Mouse (Mus musculus): ENCODE measurements around the gene Irf2bpl. TPM values are rescaled to one million over a fixed set of nuclear protein-coding genes. Genes with fewer than 3 reads are reported as not detected.

Gene Irf2bpl
- total and polyA plus RNA-seq, 3 experiments, result 20.1 to 36.9 (median 32.6) TPM

DNA sequence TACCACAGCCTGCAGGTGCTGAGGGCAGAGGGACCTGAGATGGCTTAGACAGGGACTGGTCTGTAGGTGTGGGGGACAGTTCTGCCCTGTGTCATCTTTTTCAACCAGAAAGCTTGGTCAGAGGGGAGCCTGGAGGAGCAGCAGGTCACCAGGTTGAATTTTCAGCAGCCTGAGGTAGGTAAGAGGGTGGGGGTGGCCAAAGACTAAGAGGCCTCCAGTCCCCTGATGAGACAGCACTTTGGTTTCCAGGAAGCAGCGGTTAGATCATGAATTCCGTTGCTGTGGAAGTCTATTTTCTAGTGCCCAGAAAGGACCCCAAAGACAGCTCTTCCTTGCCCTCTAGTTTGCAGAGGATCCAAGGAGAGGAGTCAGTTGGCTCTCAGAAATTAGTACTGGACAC is 29.8 kb upstream of the Irf2bpl start:
- no peak for TF ChIP-seq CTCF (IDR thresholded peaks at IDR 0.05)
- TF ChIP-seq EP300 (IDR thresholded peaks at IDR 0.05; ENCODE audit: insufficient read depth, low read depth, low read length), result no peak
- no peak for TF ChIP-seq POLR2A (IDR thresholded peaks at IDR 0.05; ENCODE audit: insufficient read depth, low read depth, low read length)
- H3K9ac ChIP-seq (ENCODE audit: low read depth, low read length), result no peak overlapping the region
- no peaks in the 10 kb centered on the region for H3K79me2 ChIP-seq (replicated peaks; ENCODE audit: control insufficient read depth, insufficient read depth, low read length)
- peak overlapping the region; percentile 58 for H3K27ac ChIP-seq
- WGBS, result 40% methylated on average over 2 of the region's 2 CpGs
- no peak for DNase-seq
- no peaks in the 10 kb centered on the region for H3K27me3 ChIP-seq (ENCODE audit: control insufficient read depth, insufficient read depth, low read length)
- no peak overlapping the region for H3K4me3 ChIP-seq
- intact Hi-C loops (cut with DNase I), result no loop called here
- peaks cover 16% of the 10 kb centered on the region for H3K4me1 ChIP-seq (ENCODE audit: control insufficient read depth, insufficient read depth, low read length)
- no peaks in the 10 kb centered on the region for H3K36me3 ChIP-seq (ENCODE audit: control insufficient read depth, insufficient read depth, low read length)

DNA sequence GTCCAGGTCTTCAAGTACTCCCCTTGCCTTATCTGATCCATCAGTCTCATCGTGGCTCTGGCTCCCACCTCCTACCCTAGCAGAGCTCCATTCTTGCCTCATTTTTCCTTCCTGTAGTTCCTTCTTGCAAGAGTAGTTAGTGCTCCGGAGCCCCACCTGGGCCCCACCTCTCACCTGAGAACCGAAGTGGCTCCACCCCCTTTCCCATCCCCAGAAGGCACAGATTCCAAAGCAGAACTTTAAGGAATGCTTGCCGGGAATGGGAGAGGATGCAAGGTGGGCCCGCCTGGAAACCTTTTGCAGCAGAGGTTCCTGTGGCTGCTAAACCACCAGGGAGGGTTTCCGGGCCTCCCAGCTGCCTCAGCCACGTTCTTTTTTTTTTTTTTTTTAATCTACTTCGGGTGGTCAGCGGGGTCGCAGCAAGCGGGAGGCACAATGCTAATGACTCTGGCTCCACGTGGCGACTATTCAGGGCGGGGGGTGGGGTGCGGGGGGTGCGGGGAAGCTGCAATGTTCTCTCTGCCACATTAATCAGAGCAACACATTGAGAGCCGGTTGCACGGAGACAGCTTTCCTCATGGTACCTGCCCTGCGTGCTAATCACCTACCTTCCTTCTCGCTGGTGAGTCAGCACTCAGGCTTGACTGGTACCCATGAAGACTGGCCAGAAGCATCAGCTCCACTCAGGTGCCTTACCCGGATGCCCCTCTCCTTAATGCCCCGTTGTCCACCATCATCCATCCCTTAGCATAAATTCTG is 27.9 kb upstream of the Irf2bpl start:
- no peaks in the 10 kb centered on the region for H3K36me3 ChIP-seq (ENCODE audit: control insufficient read depth, insufficient read depth, low read length)
- intact Hi-C loops (cut with DNase I), result no loop called here
- no peak for DNase-seq
- no peaks in the 10 kb centered on the region for H3K27me3 ChIP-seq (ENCODE audit: control insufficient read depth, insufficient read depth, low read length)
- 21% methylated on average over 22 of the region's 22 CpGs for WGBS
- no peak overlapping the region for H3K4me3 ChIP-seq
- H3K4me1 ChIP-seq (ENCODE audit: control insufficient read depth, insufficient read depth, low read length), result peaks cover 7% of the 10 kb centered on the region
- no peak overlapping the region for H3K9ac ChIP-seq (ENCODE audit: low read depth, low read length)
- TF ChIP-seq CTCF (IDR thresholded peaks at IDR 0.05) (no peak), POLR2A (IDR thresholded peaks at IDR 0.05; ENCODE audit: insufficient read depth, low read depth, low read length) (no peak), EP300 (IDR thresholded peaks at IDR 0.05; ENCODE audit: insufficient read depth, low read depth, low read length) (no peak)
- no peak overlapping the region for H3K27ac ChIP-seq
- no peaks in the 10 kb centered on the region for H3K79me2 ChIP-seq (replicated peaks; ENCODE audit: control insufficient read depth, insufficient read depth, low read length)

DNA sequence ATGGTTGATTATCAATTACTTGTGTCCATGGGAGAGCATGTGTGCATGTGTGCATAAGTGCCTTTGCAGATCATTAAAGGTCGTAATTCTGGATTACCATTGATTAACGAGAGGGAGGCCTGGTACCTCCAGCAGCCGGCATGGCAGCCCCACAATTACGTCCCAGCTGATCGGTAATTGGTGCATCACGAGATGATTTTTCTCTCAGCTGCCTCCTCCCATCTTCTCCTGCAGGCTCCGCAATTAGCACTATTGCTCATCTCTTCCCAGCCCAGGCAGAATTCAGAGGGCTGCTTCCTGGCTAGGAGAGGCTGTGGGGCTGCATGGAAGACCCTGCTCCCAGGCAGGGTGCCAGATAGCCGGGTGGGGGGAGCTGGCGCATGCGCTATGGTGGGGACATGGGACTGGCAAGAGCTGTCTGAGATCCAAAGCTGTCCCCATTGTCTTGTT is 26.9 kb upstream of the Irf2bpl start:
- Histone ChIP-seq H3K27ac (no peak overlapping the region), H3K4me3 (no peak overlapping the region), H3K9ac (ENCODE audit: low read depth, low read length) (no peak overlapping the region), H3K36me3 (ENCODE audit: control insufficient read depth, insufficient read depth, low read length) (no peaks in the 10 kb centered on the region), H3K4me1 (ENCODE audit: control insufficient read depth, insufficient read depth, low read length) (peaks cover 7% of the 10 kb centered on the region), H3K27me3 (ENCODE audit: control insufficient read depth, insufficient read depth, low read length) (no peaks in the 10 kb centered on the region), H3K79me2 (replicated peaks; ENCODE audit: control insufficient read depth, insufficient read depth, low read length) (no peaks in the 10 kb centered on the region)
- WGBS, result 62% methylated on average over 10 of the region's 10 CpGs
- DNase-seq, result no peak
- intact Hi-C loops (cut with DNase I), result no loop called here
- no peak for TF ChIP-seq POLR2A (IDR thresholded peaks at IDR 0.05; ENCODE audit: insufficient read depth, low read depth, low read length)
- no peak for TF ChIP-seq EP300 (IDR thresholded peaks at IDR 0.05; ENCODE audit: insufficient read depth, low read depth, low read length)
- TF ChIP-seq CTCF (IDR thresholded peaks at IDR 0.05), result no peak

DNA sequence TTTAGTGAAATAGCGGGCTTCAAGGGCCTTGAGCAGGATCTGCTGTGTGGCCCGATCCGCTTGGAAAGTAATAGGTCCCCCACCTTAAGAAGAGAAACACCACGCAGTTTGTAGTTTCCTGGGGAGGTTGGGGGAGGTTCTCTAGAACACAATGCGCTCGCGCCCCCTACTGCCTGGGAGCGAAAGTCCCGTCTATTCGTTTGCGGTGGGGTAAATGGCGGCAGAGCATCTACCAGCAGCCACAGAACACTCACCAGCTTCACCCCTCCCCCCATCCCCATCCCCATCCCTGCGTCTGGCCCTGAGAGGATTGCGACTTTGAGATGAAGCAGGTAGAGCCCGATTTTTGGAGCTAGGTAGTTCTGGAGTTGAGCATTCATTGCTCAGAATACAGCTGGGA is 21.8 kb upstream of the Irf2bpl start:
- no peak overlapping the region for H3K9ac ChIP-seq (ENCODE audit: low read depth, low read length)
- intact Hi-C loops (cut with DNase I), result loop anchor here (1.0 to 2.0 kb wide), 3 partner anchors 16 to 136 kb away; no protein-coding TSS in a partner anchor
- H3K4me3 ChIP-seq, result no peak overlapping the region
- no peaks in the 10 kb centered on the region for H3K36me3 ChIP-seq (ENCODE audit: control insufficient read depth, insufficient read depth, low read length)
- no peak overlapping the region for H3K27ac ChIP-seq
- WGBS, result 3% methylated on average over 15 of the region's 15 CpGs
- H3K27me3 ChIP-seq (ENCODE audit: control insufficient read depth, insufficient read depth, low read length), result no peaks in the 10 kb centered on the region
- no peaks in the 10 kb centered on the region for H3K79me2 ChIP-seq (replicated peaks; ENCODE audit: control insufficient read depth, insufficient read depth, low read length)
- peaks cover 5% of the 10 kb centered on the region for H3K4me1 ChIP-seq (ENCODE audit: control insufficient read depth, insufficient read depth, low read length)
- peak; percentile 87 to 91 for DNase-seq
- TF ChIP-seq POLR2A (IDR thresholded peaks at IDR 0.05; ENCODE audit: insufficient read depth, low read depth, low read length) (no peak), EP300 (IDR thresholded peaks at IDR 0.05; ENCODE audit: insufficient read depth, low read depth, low read length) (peak; percentile 96), CTCF (IDR thresholded peaks at IDR 0.05) (peak; percentile 94)

DNA sequence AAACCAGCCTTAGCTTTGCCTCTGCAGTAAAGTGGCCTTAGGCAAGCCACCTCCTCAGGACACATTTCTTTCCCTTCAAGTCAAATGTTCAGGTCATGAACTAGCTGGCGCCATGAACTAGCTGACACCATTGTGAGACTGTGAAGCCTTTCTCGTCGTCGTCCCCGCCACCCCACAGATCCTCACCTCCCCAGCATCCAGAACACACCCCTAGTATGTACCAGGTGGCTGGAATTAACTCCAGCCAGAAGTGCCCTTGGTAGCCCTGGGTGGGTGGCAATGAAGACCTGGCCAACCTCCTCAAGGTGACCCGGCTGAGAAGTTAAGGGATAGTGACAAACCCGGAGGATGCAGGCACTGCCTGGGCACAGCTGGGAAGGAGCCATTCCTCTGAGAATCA is 21.3 kb upstream of the Irf2bpl start:
- no peaks in the 10 kb centered on the region for H3K36me3 ChIP-seq (ENCODE audit: control insufficient read depth, insufficient read depth, low read length)
- H3K9ac ChIP-seq (ENCODE audit: low read depth, low read length), result no peak overlapping the region
- no peaks in the 10 kb centered on the region for H3K79me2 ChIP-seq (replicated peaks; ENCODE audit: control insufficient read depth, insufficient read depth, low read length)
- no peak for TF ChIP-seq POLR2A (IDR thresholded peaks at IDR 0.05; ENCODE audit: insufficient read depth, low read depth, low read length)
- TF ChIP-seq CTCF (IDR thresholded peaks at IDR 0.05), result no peak
- TF ChIP-seq EP300 (IDR thresholded peaks at IDR 0.05; ENCODE audit: insufficient read depth, low read depth, low read length), result no peak
- H3K4me1 ChIP-seq (ENCODE audit: control insufficient read depth, insufficient read depth, low read length), result peaks cover 5% of the 10 kb centered on the region
- DNase-seq, result peak in 1 of 2 experiments; percentile 49
- intact Hi-C loops (cut with DNase I), result loop anchor here (1.0 to 2.0 kb wide), 4 partner anchors 17 to 135 kb away; no protein-coding TSS in a partner anchor
- WGBS, result 53% methylated on average over 7 of the region's 7 CpGs
- H3K27ac ChIP-seq, result peak overlapping the region; percentile 33; the same call in 1 of the 2 replicates
- no peaks in the 10 kb centered on the region for H3K27me3 ChIP-seq (ENCODE audit: control insufficient read depth, insufficient read depth, low read length)
- H3K4me3 ChIP-seq, result no peak overlapping the region

DNA sequence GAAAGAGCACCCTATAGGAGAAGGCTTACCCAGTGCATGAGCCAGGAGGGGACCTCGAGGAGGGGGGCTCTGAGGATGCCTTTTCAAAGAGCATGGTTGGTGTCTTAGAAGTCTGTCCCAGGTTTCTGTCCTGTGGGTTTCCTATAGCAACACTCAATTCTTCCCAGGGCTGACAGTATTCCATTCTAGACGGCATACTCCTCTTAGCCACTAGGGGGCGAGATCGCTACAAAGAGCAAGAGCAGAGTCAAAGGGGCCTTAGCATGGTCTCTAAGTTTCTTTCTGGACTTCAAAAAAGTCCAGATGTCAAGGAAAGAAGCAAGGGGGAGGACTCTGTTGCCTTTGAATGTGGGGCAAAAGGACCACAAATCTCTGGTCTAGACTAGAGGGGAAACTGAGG is 20.6 kb upstream of the Irf2bpl start:
- no peak overlapping the region for H3K9ac ChIP-seq (ENCODE audit: low read depth, low read length)
- TF ChIP-seq EP300 (IDR thresholded peaks at IDR 0.05; ENCODE audit: insufficient read depth, low read depth, low read length) (no peak), POLR2A (IDR thresholded peaks at IDR 0.05; ENCODE audit: insufficient read depth, low read depth, low read length) (no peak), CTCF (IDR thresholded peaks at IDR 0.05) (peak; percentile 90)
- H3K36me3 ChIP-seq (ENCODE audit: control insufficient read depth, insufficient read depth, low read length), result no peaks in the 10 kb centered on the region
- DNase-seq, result peak; percentile 50 to 55
- intact Hi-C loops (cut with DNase I), result loop anchor here (2.0 kb wide), 1 partner anchor 40 kb away; no protein-coding TSS in a partner anchor
- H3K4me1 ChIP-seq (ENCODE audit: control insufficient read depth, insufficient read depth, low read length), result peaks cover 6% of the 10 kb centered on the region
- H3K27ac ChIP-seq, result peak overlapping the region; percentile 33
- H3K4me3 ChIP-seq, result no peak overlapping the region
- no peaks in the 10 kb centered on the region for H3K27me3 ChIP-seq (ENCODE audit: control insufficient read depth, insufficient read depth, low read length)
- WGBS, result 10% methylated on average over 4 of the region's 4 CpGs
- H3K79me2 ChIP-seq (replicated peaks; ENCODE audit: control insufficient read depth, insufficient read depth, low read length), result no peaks in the 10 kb centered on the region
